Mouse (Mus musculus) spleen, adult 2 months (tissue): ENCODE data around the gene Esam.

Experiments
- CTCF ChIP-seq: fragments of 200-500 bp; IDR thresholded peaks from 2 replicates; pipeline ENCODE4 v1.5.1; 2011; ENCODE audit warnings: mild to moderate bottlenecking, inconsistent platforms; ENCODE audit not compliant: insufficient read depth, insufficient read length, insufficient replicate concordance; ENCODE audit errors: extremely low read depth
- POLR2A ChIP-seq: fragments of 200-500 bp; IDR thresholded peaks from 2 replicates; pipeline ENCODE4 v1.6.1; 2011; ENCODE audit warnings: low read depth, low read length, inconsistent platforms

DNA sequence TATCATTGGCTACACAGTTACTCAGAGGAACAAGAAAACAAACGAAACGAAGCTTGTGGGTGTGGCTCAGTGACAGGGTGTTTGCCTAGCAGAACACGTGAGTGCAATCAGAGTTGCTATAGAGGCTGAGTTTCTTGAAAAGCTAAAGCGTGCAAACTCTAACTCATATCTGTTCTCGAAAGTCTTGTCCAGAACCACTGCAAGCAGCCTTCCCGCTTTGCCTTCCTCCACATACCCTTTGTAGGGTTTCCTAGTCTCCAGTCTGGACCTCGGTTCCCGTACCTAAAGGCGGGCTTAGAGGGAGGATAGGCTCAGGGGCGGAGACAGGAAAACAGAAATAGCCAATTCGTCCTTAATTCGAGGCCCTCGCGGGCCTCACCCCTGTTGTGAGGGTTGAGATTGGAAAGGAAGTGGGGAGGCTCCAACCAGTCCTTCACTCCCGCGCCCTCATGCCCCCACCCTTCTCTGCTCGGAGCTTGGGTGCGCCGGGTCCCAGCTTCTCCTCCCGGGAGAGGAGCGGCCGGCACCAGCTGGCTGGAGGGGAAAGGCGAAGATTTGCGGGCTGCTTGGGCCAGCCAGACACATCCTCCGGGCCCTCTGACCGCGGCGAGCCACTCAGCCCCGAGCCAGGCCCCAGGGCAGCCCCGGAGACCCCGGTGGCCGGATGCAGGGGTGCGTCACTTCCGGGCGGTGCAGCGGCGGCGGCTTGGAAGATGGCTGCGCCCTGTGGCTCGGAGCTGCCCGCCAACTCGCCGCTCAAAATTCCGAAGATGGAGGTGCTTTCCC, 39.1 kb upstream of the Esam start, which contains the start of gene Msantd2:
- TF ChIP-seq CTCF = no peak
- TF ChIP-seq POLR2A = peak; percentile 33
